Mouse (Mus musculus): ENCODE data around the gene Itpkb. TPM values are rescaled to one million over a fixed set of nuclear protein-coding genes. Genes with fewer than 3 reads are reported as not detected.
"Not testable (repeated sequence)": the region's sequence is repeated elsewhere in the genome, so short reads cannot be mapped to it uniquely, and the experiment has no call there.

Gene Itpkb
- polyA plus RNA-seq, 1 experiment: 19.9 TPM

DNA sequence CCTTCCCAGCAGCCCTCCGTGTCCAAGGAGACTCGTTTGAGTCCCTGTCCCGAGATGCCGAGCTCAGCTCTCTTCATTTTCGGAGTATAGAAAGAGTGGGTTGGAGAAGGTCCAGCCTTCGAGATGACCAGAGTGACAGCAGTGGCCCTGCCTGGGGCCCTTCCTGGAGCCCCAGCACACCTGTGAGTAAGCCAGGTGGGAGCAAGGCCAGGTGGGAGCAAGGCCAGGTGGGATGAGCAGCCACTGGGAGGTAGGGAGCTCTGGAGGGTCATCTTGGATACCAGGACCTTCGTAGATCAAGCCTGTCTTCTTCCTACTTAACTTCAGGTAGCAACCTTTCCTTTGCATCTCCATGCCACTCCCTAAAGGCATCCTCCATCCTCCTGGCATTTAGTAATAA is 37.8 kb downstream of the Itpkb start:
- no peak for DNase-seq (ENCODE audit: low read depth)

DNA sequence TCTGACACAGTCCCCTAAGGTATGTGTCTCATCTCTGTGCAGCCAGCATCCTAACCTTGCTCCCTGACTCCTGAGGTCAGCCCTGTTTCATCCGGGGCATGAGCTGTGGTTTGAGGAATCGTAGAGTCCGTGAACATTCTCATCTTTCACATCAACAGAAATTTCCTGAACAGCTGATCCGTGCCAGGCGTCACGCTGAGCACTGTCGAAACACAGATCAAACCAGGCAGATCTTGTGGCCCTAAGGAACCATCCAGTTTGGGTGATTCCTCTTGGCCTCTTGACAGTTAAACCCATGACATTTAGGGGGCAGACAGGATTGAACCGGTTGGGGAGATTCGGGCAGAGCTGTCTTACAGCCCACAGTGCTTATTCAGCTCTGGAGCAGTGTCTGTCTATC is 38.4 kb downstream of the Itpkb start:
- no peak for DNase-seq (ENCODE audit: low read depth)

DNA sequence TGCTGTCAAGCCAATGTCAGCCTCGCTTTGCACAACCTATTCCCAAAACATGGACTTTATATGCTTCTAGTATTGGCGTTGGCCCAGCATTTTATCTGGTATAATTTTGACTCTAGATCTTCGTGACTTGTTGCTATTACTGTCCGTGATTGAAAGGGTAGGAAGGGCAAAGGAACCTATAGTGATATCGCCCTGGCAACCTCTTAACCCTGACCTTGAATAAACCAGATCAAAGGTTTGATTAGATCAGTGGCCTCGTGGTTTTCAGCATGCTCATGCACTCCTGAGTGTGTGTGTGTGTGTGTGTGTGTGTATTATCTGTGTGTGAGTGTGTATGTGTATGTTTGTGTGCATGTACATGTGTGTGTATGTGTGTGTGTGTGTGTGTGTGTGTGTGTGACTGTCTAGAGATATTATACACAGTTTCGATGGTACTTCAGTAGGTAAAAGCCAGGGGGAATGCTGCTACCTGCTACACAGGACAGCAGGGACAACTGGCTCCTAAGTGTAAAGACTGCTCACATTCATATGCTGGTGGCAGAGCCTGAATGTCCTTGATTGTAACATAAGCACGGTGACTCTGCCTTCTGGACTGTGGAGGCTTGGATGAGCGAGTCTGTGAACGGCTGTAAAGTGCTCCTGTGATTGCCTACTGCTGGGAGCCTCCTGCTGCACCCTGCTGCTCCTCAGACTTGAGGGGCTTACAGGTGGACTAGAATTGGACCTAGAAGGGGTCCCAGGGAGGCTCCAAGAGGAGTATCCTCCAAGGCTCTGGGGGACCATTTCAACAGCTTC is 40.8 kb downstream of the Itpkb start:
- no peak for DNase-seq (ENCODE audit: low read depth)

DNA sequence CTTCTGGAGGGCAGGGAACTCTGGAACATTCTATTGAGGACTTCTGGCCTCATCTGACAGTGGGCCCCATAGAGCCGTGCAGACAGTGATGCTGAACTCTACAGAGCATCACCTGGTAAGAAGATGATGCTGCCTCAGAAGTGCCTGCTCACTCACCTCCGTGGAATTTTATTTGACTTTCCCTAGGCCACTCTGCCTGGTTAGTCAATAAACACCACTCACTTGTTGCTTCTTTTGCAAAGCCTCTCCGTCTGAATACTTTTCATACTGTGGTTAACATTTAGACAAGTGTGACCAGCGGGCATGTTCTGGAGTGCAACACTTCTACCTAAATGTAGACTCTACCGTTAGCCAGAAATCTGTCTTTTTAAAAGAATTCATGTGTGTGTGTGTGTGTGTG is 42.0 kb downstream of the Itpkb start:
- DNase-seq (ENCODE audit: low read depth): not testable (repeated sequence)

DNA sequence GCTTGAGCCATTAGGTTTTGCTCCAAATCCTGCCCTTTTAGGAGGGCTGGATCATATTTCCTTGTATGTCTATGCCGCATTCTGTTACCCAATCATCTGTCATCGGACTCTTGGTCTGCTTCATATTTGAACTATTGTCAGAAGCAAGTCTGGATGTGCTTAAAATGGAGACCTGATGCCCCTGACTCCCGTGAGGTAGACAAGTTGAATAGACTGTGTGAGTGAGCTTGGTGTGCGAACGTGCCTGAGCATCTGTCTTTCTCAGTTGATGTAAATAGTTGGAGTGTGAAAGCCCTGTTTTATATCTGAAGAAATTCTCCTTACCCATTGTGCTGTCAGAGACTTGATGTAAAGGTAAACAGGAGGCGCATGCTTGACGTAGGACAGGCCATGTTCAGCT is 46.3 kb downstream of the Itpkb start:
- DNase-seq (ENCODE audit: low read depth): no peak

DNA sequence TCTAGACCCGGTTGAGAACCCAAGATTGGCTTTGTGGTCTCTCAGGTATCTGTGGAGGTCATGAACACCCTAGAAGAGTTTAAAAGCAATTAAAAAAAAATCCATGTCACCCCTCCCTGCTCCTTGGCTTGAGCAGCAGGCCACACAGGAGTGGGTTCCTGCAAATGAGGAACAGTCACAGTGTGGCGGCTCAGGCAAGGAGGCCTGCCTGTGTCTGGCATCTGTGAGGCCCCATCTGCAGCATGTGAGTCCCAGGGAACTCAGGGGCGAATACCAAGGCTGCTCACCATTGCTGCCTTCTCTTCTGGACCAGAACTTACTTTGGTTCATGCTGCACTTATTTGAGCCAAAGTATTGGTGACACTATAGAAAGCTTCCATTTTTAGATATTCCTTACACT is 49.3 kb downstream of the Itpkb start:
- no peak for DNase-seq (ENCODE audit: low read depth)

DNA sequence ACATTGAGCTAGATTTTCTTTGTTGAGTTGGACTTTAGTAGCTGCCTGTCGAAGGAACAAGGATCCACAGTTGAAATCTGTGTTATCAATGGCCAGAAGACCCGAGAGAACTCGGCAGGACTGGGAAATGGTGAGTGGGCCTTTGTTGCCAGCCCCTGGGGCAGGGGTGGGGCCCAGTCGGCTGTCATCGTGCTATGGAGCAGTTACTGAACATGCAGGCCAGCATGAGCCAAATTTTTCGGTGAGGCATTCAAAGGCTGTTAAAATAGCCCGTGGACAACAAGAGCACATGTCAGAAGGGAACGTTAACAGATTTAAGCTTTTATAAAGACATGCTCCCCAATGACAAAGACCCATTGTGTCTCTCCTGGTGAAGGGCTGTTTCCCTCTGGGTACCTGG is 52.1 kb downstream of the Itpkb start:
- no peak for DNase-seq (ENCODE audit: low read depth)

DNA sequence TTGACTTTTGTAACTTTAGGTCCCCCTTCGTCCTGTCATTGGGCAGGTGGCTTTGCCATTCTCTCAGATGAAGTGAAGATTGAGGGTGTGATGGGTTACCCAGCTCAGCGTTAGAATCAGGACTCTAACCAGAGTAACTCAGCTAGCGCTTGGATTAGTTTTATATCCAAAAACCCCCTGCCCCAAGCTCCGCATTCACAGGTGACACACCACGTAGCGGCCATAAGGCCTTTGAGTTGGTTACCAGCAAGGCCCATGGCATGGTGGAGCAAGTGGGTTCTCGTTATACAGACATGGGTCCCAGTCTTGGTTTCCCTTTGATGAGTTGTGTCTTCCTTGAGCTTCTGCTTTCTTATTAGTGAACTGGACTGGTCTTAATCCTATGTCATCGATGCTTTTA is 53.6 kb downstream of the Itpkb start:
- DNase-seq (ENCODE audit: low read depth): no peak

DNA sequence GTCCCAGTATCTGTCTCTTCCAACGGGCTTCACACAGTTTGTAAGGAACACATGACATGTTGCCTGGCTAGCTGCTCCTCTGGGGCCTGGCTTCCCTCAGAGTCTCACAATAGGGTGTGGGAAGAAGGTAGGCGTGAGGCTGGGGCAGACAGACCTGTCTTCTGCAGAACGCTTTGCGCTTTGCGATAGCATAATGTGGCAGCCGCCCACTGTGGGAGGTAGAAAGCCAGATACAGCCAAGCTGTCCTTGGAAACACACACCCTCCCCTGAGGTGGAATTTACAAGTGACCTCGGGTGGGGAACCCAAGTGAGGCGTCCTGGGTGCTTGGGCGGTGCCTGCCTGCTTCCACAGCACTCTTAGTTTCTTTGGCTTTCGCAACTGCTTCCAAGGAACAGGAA is 54.2 kb downstream of the Itpkb start:
- no peak for DNase-seq (ENCODE audit: low read depth)

DNA sequence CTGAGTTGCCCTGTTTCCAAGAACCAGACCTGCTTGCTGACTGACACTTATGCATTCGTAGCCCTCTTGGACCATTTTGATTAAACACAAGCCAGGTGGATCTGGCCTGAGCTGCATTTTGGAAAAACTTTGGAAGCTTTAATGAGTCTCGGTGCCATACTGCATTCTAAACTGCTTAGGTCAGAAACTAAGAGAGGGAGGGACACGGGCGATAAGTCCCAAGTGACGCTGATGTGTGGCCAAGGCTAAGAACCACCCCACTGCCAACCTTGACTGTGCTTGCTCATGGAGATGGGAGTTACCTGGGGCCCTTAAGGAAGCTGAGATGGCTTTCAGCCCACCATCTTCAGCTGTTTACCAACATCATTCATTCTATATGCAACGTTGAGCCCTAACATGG is 55.0 kb downstream of the Itpkb start:
- DNase-seq (ENCODE audit: low read depth): no peak

DNA sequence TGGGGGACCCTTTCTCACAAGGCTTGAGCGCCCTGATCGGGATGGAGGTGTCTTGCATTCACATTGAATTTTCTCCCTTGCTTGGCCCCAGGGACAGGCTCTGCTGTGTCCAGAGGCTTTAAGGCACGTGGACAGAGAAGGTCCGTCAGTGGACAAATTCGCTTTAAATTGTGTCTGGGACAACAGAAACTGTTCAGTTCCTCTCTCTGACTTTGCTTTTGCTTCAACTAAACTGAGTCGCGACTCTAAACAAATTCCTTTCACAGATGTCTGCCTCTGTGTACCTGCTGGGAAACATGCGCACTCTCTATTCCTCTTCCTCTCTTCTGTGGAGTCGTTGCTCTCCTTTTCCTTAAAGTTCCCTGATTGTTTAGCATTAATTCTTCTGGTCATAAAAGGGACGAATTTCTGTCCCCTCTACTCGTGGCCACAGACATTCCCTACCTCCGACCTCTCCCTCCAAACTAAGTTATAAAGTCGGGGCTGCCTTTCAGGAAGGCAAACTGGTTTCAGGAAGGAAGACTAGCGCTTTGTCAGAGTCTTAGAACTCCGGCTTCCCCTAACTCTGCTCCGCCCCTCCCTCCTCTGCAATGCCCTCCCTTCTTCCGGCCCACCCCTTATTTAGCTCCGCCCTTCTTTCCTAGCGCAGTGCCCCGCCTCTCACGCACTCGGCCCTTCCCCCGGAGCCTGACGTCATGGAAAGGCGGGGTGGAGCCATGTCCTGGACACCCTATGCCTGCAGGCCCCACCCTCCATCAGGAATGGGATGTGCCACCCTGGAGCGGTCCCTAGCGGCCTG is 56.9 kb downstream of the Itpkb start:
- no peak for DNase-seq (ENCODE audit: low read depth)

DNA sequence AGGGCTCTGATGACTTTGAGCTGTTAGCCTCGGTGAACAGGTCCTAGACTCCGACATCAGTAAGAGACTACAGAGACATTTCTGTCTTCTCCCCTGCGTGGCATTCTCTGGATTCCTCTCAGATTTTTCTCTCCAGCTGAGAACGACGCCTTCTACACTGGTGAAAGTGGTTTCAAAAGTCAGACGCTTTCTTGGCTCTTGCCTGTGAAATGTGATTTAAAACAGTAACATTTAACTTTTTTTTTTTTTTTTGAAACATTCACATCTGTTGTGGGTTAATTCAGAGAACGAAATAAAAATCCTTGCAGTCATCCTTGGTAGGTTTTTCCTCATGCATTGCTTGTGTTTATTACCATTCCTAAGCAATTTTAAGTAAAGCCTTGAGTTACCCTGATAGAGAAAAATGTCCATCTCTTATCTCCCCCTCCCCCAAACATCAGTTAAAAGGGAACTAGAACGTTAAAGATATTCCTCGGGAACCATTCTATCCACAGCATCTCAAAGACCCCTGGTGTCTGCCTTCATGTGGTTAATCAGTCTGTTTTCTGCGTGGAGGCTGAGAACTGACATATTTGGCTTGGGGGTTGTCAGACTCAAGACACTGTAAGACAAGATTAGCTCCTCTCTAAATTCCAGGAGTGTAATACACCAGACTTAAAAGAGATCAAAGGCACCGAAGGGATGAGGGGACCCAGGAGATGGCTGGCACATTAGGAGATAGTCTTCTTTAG is 57.6 kb downstream of the Itpkb start:
- DNase-seq (ENCODE audit: low read depth): no peak

DNA sequence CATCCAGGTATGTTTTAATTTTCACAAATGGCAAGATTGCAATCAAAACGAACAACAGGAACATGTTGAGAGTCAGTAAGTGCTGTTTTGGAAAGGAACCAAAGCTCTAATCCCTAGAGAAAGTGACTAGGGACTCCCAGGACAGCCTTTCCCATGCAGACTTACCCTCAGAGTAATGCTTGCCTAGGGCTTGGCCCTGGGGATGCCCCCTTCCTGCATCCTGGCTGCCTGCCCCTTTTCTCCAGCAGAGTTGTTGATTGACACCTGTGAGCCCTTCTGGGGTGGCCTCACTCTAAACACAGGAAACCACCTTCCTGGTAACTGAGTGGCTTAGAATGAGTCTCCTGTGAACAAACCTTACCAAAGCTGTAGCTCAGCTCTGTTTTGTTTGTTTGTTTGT is 58.2 kb downstream of the Itpkb start:
- DNase-seq (ENCODE audit: low read depth): no peak

DNA sequence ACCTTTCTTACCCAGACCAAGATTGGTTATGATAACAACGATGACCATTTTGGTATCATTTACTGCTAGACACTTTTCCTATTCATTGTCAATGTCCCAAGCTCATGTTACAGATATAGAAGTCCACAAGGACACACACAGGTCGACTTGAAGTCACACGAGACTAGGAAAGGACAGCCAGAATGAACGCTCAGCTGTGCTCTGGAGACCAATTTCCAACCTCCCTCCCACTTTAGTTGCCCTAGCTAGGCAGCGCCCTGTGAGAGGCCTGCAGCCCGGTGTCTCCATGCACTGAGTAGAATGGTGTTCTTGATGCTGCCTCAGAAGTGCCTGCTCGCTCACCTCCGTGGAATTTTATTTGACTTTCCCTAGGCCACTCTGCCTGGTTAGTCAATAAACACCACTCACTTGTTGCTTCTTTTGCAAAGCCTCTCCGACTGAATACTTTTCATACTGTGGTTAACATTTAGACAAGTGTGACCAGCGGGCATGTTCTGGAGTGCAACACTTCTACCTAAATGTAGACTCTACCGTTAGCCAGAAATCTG is 59.0 kb downstream of the Itpkb start:
- DNase-seq (ENCODE audit: low read depth): not testable (repeated sequence)

DNA sequence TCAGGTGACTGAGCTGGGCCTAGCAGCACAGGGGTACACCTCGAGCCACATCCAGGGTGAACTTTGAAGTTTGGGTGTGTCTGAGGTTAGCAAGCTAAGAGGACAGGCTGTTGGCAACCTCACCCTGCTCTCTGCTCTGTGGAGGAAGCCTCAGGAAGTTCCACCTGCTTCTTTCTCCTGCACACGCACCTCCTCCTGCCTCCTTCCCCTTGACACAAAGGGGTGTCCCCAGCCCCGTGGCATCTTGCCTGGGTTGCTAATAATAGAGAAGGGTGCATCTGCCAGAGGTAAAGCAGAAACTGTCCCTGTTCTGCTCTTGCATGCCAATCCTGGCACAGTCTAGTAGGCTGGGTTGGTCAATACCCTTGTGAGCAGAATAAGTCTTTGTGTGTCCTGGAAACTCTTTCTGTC is 60.0 kb downstream of the Itpkb start:
- DNase-seq (ENCODE audit: low read depth): no peak

DNA sequence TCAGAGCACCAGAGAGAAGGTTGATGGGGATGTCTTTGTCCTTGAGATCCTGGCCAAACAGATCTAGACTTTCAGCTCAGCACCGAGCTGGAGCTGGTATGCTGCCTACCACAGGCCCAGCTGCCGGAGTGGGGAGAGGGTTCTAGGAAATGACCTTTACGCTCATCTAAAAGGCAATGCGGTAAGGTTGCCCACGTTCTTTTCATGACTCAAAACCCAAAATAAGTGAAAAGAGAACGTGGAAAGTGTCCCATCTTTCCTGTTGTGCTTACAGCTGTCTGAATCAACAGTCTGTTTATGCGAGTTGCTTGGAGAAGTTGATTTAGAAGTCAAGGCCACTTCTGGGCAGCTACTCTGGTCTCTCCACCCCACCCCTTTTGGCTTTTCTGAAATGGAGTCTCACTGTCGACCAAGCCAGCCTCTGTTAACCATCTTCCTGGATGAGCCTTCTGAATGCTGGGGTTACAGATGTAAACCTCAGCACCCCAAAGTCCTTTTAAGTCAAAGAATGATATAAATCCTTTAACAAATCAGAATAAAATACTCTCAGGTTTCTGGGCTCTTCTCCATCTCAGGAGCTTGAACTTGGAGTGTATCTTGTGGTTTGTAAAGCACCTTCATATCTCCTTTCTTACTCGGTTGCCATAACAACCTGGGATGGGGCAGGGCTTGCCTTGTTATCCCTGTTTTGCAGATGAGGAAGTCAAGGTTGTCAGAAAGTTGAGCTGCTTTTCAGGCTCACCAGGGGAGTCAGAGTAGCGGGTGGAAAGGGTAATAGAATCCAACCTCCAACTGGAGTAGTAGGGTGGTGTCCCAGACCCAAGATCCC is 60.7 kb downstream of the Itpkb start:
- no peak for DNase-seq (ENCODE audit: low read depth)

DNA sequence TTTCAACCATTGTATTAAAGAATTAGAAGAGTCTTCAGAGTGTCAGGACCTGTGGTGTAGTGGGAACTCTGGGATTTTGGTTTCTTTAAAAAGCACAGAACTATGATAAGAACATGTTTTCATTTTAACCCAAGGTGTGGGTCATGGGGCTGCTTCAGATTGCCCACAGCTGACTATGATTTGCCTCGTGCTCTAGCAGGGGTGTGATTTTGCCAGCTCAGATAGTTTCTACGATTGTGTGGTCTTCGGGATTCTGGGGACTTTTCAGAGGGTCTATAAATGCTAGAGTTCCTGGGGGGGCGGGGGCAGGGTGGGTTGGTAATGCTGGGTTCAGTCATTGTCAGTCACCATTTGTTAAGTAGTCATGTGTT is 61.3 kb downstream of the Itpkb start:
- no peak for DNase-seq (ENCODE audit: low read depth)

DNA sequence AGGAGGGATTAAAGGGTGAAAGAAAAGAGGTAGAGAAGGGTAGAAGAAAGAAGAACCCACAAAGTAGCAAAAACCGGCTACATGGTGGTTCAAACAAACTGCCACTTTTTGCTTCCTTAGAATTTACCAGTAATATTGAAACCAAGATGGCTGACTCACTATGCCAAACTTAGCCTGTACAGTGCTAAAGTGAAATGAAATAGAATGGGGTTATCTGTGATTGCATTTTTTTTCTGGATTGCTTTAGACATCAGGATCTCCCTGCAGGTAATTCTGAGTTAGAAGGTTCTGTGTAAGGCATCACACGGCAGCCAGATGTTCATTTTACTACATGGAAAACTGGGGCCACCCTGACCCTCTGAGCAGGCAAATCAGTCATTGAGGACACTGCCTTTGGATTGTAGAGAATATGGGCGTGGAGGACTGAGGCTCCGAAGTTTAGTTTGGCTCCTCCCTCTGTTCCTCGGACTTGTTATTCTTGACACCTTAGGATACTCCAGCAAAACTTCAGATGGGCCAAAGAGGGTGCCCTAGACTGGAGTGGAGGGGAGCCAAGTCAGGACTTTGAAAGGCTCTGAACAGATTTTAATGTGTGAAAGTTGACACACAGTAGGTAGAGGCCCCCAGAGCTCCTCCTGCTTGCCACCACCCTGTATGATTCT is 62.0 kb downstream of the Itpkb start:
- no peak for DNase-seq (ENCODE audit: low read depth)

DNA sequence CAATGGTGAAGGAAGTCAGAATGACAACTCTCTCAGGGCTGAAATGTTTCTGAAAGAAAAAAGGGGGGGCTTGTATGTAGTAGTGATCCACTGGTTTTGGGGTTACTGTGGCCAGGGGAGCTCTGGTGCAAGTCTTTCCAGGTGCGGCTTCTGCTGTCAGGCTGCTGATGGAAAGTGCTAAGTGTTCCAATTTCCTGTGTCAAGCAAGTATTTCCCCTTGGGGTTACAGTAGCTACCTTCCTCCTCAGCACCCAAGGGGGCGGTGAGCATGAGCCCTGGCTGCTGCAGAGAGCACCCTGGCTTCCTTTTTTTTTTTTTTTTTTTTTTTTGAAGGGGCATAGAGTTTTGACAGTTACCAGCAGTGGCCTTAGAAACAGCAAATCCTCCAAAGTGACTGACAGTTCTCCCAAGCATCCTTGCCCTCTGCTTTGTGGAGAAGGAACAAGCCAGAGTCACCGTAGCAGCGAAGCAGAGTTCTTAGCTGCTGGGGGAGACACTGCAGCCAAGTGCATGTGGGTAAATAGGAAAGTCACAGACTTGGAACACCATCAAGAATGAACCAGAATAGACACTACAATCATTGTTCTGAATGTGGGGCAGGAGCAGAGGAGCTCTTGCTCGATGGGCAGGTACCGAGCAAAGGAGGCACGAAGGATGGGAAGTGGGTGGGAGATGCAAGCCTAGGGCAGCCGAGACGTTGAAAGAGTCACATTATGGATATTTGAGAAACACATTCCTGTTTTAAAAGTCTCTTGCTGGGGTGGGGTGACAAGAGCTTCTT is 62.9 kb downstream of the Itpkb start:
- no peak for DNase-seq (ENCODE audit: low read depth)

DNA sequence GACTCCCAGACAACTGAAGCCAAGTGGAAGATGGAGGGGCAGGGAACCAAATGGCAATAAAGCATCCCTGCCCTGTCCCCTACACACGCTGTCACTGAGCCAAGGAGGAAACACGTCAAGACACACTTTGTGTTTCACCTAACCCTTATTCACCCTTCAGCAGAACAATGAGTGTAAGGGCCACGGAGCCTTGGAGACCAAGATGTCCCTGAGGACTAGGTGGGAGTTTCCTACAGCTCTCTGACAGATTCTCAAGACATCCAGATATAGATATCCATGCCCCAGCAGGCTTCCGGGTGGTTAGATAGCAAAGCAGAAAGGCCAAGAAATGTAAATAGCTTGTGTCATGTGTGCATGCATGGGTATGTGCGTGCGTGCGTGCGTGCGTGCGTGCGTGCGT is 63.6 kb downstream of the Itpkb start:
- DNase-seq (ENCODE audit: low read depth): no peak

Data from gonadal fat pad, adult 2 months (tissue).